Comparison of ENCODE assay signal across 13 mouse cellular contexts in genomic region chr12:71626801-71627200, GRCm38 (mm10).
DNase-seq lines count a peak whose midpoint lies in the region; ATAC-seq lines count a peak whose summit lies in the region.
"Had no signal": no experiment of that assay in that cellular context is flagged by ENCODE, and none has a peak within 500 bp of the region (broad histone marks: within the 10 kb centered on the region; RNA-seq: fewer than 3 reads in every experiment).

No protein-coding gene starts in this region.

- no peaks in the 10 kb centered on the region for H3K9me3 ChIP-seq in megakaryocyte, embryonic 14.5 days
- H3K9me3 ChIP-seq in intestine, embryonic 15.5 days = no peaks in the 10 kb centered on the region
- no peaks in the 10 kb centered on the region for H3K9me3 ChIP-seq in stomach, embryonic 14.5 days (ENCODE audit: control insufficient read depth, low read depth, low read length)
- H3K9me3 ChIP-seq: forebrain, embryonic 15.5 days had no signal

- peak; percentile 78 for DNase-seq in heart, adult 8-10 months (ENCODE audit: low spot score)
- DNase-seq in left cerebral cortex, postnatal 14 days (ENCODE audit: low spot score in 2 of 2) = no peak
- DNase-seq in embryo, embryonic 10.5 days (ENCODE audit: low spot score) = no peak
- DNase-seq: adrenal gland, adult 2 months; cerebellum, postnatal 36 days; thymus, postnatal 4 days had no signal

- peaks cover 8% of the 10 kb centered on the region for H3K27me3 ChIP-seq in megakaryocyte, embryonic 14.5 days (replicated peaks)
- H3K27me3 ChIP-seq in intestine, embryonic 15.5 days (replicated peaks) = no peaks in the 10 kb centered on the region
- H3K27me3 ChIP-seq in stomach, embryonic 14.5 days (ENCODE audit: control insufficient read depth, insufficient read depth, low read length) = no peaks in the 10 kb centered on the region
- H3K27me3 ChIP-seq: forebrain, embryonic 15.5 days had no signal

- no peak for ATAC-seq in megakaryocyte, adult 5-6 weeks (ENCODE audit: poor library complexity, severe bottlenecking)
- ATAC-seq in intestine, embryonic 15.5 days = peak; percentile 87
- peak; percentile 89 for ATAC-seq in stomach, embryonic 14.5 days (ENCODE audit: insufficient number of reproducible peaks, insufficient read depth, low FRiP score, low read depth)
- ATAC-seq in activated CD4-positive, CD25-positive, alpha-beta regulatory T cell, adult 4 months = no peak

- no peak overlapping the region for H3K4me2 ChIP-seq in intestine, embryonic 15.5 days (replicated peaks)
- H3K4me2 ChIP-seq in stomach, embryonic 14.5 days (replicated peaks; ENCODE audit: low read depth, low read length) = no peak overlapping the region
- H3K4me2 ChIP-seq: forebrain, embryonic 15.5 days; liver, embryonic 11.5 days had no signal

- H3K9ac ChIP-seq in intestine, embryonic 15.5 days = no peak overlapping the region
- no peak overlapping the region for H3K9ac ChIP-seq in stomach, embryonic 14.5 days (replicated peaks; ENCODE audit: low read depth, low read length)
- H3K9ac ChIP-seq: forebrain, embryonic 15.5 days had no signal

- peaks cover 16% of the 10 kb centered on the region for H3K4me1 ChIP-seq in megakaryocyte, embryonic 14.5 days
- H3K4me1 ChIP-seq in intestine, embryonic 15.5 days (replicated peaks) = peaks cover 15% of the 10 kb centered on the region
- peaks cover 26% of the 10 kb centered on the region for H3K4me1 ChIP-seq in stomach, embryonic 14.5 days (ENCODE audit: control insufficient read depth, insufficient read depth, low read length)

- peak overlapping the region; percentile 10 for H3K4me3 ChIP-seq in megakaryocyte, embryonic 14.5 days (replicated peaks)
- H3K4me3 ChIP-seq in intestine, embryonic 15.5 days (replicated peaks) = no peak overlapping the region
- no peak overlapping the region for H3K4me3 ChIP-seq in stomach, embryonic 14.5 days (ENCODE audit: low read depth, low read length)
- H3K4me3 ChIP-seq: forebrain, embryonic 15.5 days had no signal

- intact Hi-C loops in left cerebral cortex, postnatal 14 days (cut with DNase I) = no loop called here

- peak overlapping the region; percentile 45 for H3K27ac ChIP-seq in intestine, embryonic 15.5 days
- peak overlapping the region; percentile 91 for H3K27ac ChIP-seq in stomach, embryonic 14.5 days (ENCODE audit: low read length)

- WGBS in intestine, embryonic 15.5 days = 51% methylated on average over 4 of the region's 4 CpGs
- 35% methylated on average over 4 of the region's 4 CpGs for WGBS in stomach, embryonic 14.5 days

- H3K36me3 ChIP-seq in megakaryocyte, embryonic 14.5 days (replicated peaks; ENCODE audit: low read length) = no peaks in the 10 kb centered on the region
- no peaks in the 10 kb centered on the region for H3K36me3 ChIP-seq in intestine, embryonic 15.5 days
- no peaks in the 10 kb centered on the region for H3K36me3 ChIP-seq in stomach, embryonic 14.5 days (ENCODE audit: control insufficient read depth, insufficient read depth, low read length)
- H3K36me3 ChIP-seq: forebrain, embryonic 15.5 days had no signal

Comparison
In these comparisons a context has a peak if more than half of its experiments do, and no peak if none do; other contexts are left out.
1. ATAC-seq: peak in intestine, embryonic 15.5 days (single experiment) and stomach, embryonic 14.5 days (single experiment); none in megakaryocyte, adult 5-6 weeks (single experiment) and activated CD4-positive, CD25-positive, alpha-beta regulatory T cell, adult 4 months (single experiment).